In genomic region chr8:94825170-94825569, GRCm38 (mm10) we compare ENCODE assay signal across 26 mouse cellular contexts. TPM values are rescaled to one million over a fixed set of nuclear protein-coding genes. Genes with fewer than 3 reads are reported as not detected.
DNase-seq lines count a peak whose midpoint lies in the region; ATAC-seq and TF ChIP-seq lines count a peak whose summit lies in the region.
"Had no signal": no experiment of that assay in that cellular context is flagged by ENCODE, and none has a peak within 500 bp of the region (broad histone marks: within the 10 kb centered on the region; RNA-seq: fewer than 3 reads in every experiment).

No protein-coding gene starts in this region.

- ATAC-seq in neural tube, embryonic 15.5 days (ENCODE audit: low FRiP score) = no peak
- ATAC-seq: activated CD4-positive, CD25-positive, alpha-beta regulatory T cell, adult 4 months; forebrain, embryonic 14.5 days; forebrain, postnatal 0 days; Patski had no signal

- H3K4me3 ChIP-seq in neural tube, embryonic 15.5 days (replicated peaks) = no peak overlapping the region
- H3K4me3 ChIP-seq in MEL (ENCODE audit: control insufficient read depth in 1 of 2, insufficient read depth in 1 of 2, low read depth in 2 of 2, low read length in 2 of 2) = no peak overlapping the region
- H3K4me3 ChIP-seq in myocyte = no peak overlapping the region
- no peak overlapping the region for H3K4me3 ChIP-seq in heart, embryonic 10.5 days
- H3K4me3 ChIP-seq: embryonic facial prominence, embryonic 13.5 days; embryonic facial prominence, embryonic 15.5 days; erythroblast, embryonic 14.5 days; forebrain, embryonic 10.5 days; forebrain, embryonic 12.5 days had no signal

- no peaks in the 10 kb centered on the region for H3K4me1 ChIP-seq in neural tube, embryonic 15.5 days
- no peaks in the 10 kb centered on the region for H3K4me1 ChIP-seq in MEL (ENCODE audit: control insufficient read depth in 1 of 2, insufficient read depth in 2 of 2, low read length in 2 of 2)
- 0 out of 2 replicates have a peak, but pooled peaks cover 6% of the 10 kb centered on the region for H3K4me1 ChIP-seq in heart, embryonic 10.5 days
- H3K4me1 ChIP-seq: embryonic facial prominence, embryonic 13.5 days; forebrain, embryonic 12.5 days had no signal

- H3K79me2 ChIP-seq in MEL (ENCODE audit: control insufficient read depth, insufficient read depth, low read length, poor library complexity) (no peaks in the 10 kb centered on the region), myocyte (ENCODE audit: control insufficient read depth, insufficient read depth) (no peaks in the 10 kb centered on the region)

- TF ChIP-seq RAD21 in MEL (IDR thresholded peaks at IDR 0.05; ENCODE audit: low read depth, low read length) = no peak

- 89% methylated on average over 6 of the region's 6 CpGs for WGBS in neural tube, embryonic 15.5 days
- WGBS in heart, embryonic 10.5 days = 83% methylated on average over 6 of the region's 6 CpGs

- no peak for DNase-seq in neural tube, embryonic 10.5 days (ENCODE audit: extremely low spot score, low spot score)
- no peak for DNase-seq in MEL (ENCODE audit: low read depth, low spot score)
- DNase-seq in retina, postnatal 1 day = no peak
- no peak for DNase-seq in heart, embryonic 10.5 days (ENCODE audit: low spot score)
- DNase-seq: adrenal gland, adult 8-10 months; adrenal gland, postnatal 14 days; adrenal gland, postnatal 36 days; cerebellum, adult 18-20 months; cerebellum, adult 8-10 months; cerebellum, adult 9-11 months; cerebellum, postnatal 14 days; cerebellum, postnatal 36 days; embryo, embryonic 11 days; forebrain, postnatal 0 days had no signal

- TF ChIP-seq EP300 in MEL (IDR thresholded peaks at IDR 0.05; ENCODE audit: low read depth in 1 of 2, low read length in 2 of 2) = no peak

- 0 out of 2 replicates have a peak overlapping the region, but pooled peaks have one; percentile 17 for H3K9ac ChIP-seq in neural tube, embryonic 15.5 days (replicated peaks)
- no peak overlapping the region for H3K9ac ChIP-seq in MEL (ENCODE audit: control insufficient read depth, low read depth, low read length, poor library complexity, severe bottlenecking)
- H3K9ac ChIP-seq: embryonic facial prominence, embryonic 13.5 days; embryonic facial prominence, embryonic 15.5 days; forebrain, embryonic 12.5 days; forebrain, postnatal 0 days had no signal

- no peak overlapping the region for H3ac ChIP-seq in myocyte (ENCODE audit: control insufficient read depth, insufficient read length)

- no peaks in the 10 kb centered on the region for H3K9me3 ChIP-seq in neural tube, embryonic 15.5 days (replicated peaks)
- H3K9me3 ChIP-seq in MEL (replicated peaks; ENCODE audit: insufficient read depth, low read length) = no peaks in the 10 kb centered on the region
- H3K9me3 ChIP-seq in heart, embryonic 10.5 days = no peaks in the 10 kb centered on the region
- H3K9me3 ChIP-seq: embryonic facial prominence, embryonic 13.5 days; embryonic facial prominence, embryonic 15.5 days; forebrain, embryonic 12.5 days; G1E had no signal

- no peak for TF ChIP-seq POLR2A in MEL (IDR thresholded peaks at IDR 0.05; ENCODE audit: control insufficient read depth in 1 of 2, insufficient read depth in 1 of 2, low read depth in 1 of 2, low read length in 2 of 2, poor library complexity in 1 of 2)
- no peak for TF ChIP-seq POLR2A in myocyte (IDR thresholded peaks at IDR 0.05; ENCODE audit: insufficient read length, low read depth)

- no peak for TF ChIP-seq CTCF in MEL (IDR thresholded peaks at IDR 0.05 in 2 of 3, conservative IDR thresholded peaks at IDR 0.05 in 1 of 3; ENCODE audit: control insufficient read depth in 1 of 3, insufficient read depth in 1 of 3, low read depth in 2 of 3, low read length in 3 of 3, poor library complexity in 1 of 3, severe bottlenecking in 1 of 3)

- peaks cover 76% of the 10 kb centered on the region for H3K36me3 ChIP-seq in neural tube, embryonic 15.5 days
- H3K36me3 ChIP-seq in MEL (ENCODE audit: control insufficient read depth in 1 of 2, insufficient read depth in 2 of 2, low read length in 2 of 2) (peaks cover 2 to 30% of the 10 kb centered on the region in 2 experiments; a peak in 3 of 4 replicates), myocyte (ENCODE audit: control insufficient read depth, insufficient read depth) (peaks cover 68% of the 10 kb centered on the region)
- peaks cover 86% of the 10 kb centered on the region for H3K36me3 ChIP-seq in heart, embryonic 10.5 days

- H3K27ac ChIP-seq in neural tube, embryonic 15.5 days (replicated peaks) = no peak overlapping the region
- peak overlapping the region; percentile 29; the same call in 1 of the 2 replicates for H3K27ac ChIP-seq in MEL (ENCODE audit: control insufficient read depth, low read depth, low read length)
- no peak overlapping the region for H3K27ac ChIP-seq in heart, embryonic 10.5 days
- H3K27ac ChIP-seq: embryonic facial prominence, embryonic 13.5 days; embryonic facial prominence, embryonic 15.5 days; forebrain, embryonic 10.5 days; forebrain, embryonic 12.5 days had no signal

- H3K4me2 ChIP-seq in neural tube, embryonic 15.5 days = no peak overlapping the region
- H3K4me2 ChIP-seq in myocyte (ENCODE audit: low read depth) = no peak overlapping the region
- H3K4me2 ChIP-seq: embryonic facial prominence, embryonic 13.5 days; embryonic facial prominence, embryonic 15.5 days; forebrain, embryonic 12.5 days had no signal

- no peaks in the 10 kb centered on the region for H3K27me3 ChIP-seq in neural tube, embryonic 15.5 days (replicated peaks)
- no peaks in the 10 kb centered on the region for H3K27me3 ChIP-seq in MEL (ENCODE audit: control insufficient read depth in 1 of 2, insufficient read depth in 2 of 2, low read length in 2 of 2)
- H3K27me3 ChIP-seq in myocyte (ENCODE audit: control insufficient read depth, insufficient read depth, insufficient read length) = no peaks in the 10 kb centered on the region
- H3K27me3 ChIP-seq in heart, embryonic 10.5 days (ENCODE audit: insufficient read depth, poor library complexity, severe bottlenecking) = no peaks in the 10 kb centered on the region
- H3K27me3 ChIP-seq: embryonic facial prominence, embryonic 13.5 days; embryonic facial prominence, embryonic 15.5 days; forebrain, embryonic 12.5 days; Patski had no signal

TF ChIP-seq in MEL, 35 proteins besides CTCF, POLR2A, EP300 and RAD21 (continues in another document):
- TF ChIP-seq TBP (IDR thresholded peaks at IDR 0.05; ENCODE audit: low read depth, low read length) (no peak), SMC3 (IDR thresholded peaks at IDR 0.05; ENCODE audit: low read depth, low read length) (no peak), NELFE (IDR thresholded peaks at IDR 0.05; ENCODE audit: low read depth, low read length) (no peak), POLR2AphosphoS5 (IDR thresholded peaks at IDR 0.05; ENCODE audit: borderline replicate concordance, low read depth, low read length) (no peak), KAT2A (conservative IDR thresholded peaks at IDR 0.05; ENCODE audit: low read depth, low read length) (no peak)

TF ChIP-seq in myocyte, 11 proteins besides CTCF, POLR2A, EP300 and RAD21:
- no peak for TF ChIP-seq REST (IDR thresholded peaks at IDR 0.05; ENCODE audit: insufficient read depth, insufficient read length)
- TF ChIP-seq CEBPB (IDR thresholded peaks at IDR 0.05; ENCODE audit: insufficient read depth, poor library complexity, severe bottlenecking) = peak; percentile 98

RNA-seq across cellular contexts. Expression of gene Coq9, which starts 13.0 kb away (rescaled TPM):
- polyA plus RNA-seq in neural tube, embryonic 15.5 days (2015; fragmentation: Nextera tagmentation; extraction: Ambion mirVana) = 61.4 and 66.6 TPM in 2 replicates
- total RNA-seq in MEL (2012; rRNA removed) = 84.6 and 91.9 TPM in 2 replicates
- polyA plus RNA-seq in MEL (2012; ENCODE audit: insufficient read depth in 1 of 2, insufficient read length in 2 of 2, low read depth in 1 of 2, low replicate concordance in 2 of 2, missing spikeins in 1 of 2) = 100 to 1,000 TPM in 1 of 2 experiments, not detected in 1; 169 TPM
- 126 TPM for polyA plus RNA-seq in myocyte (2012; fragmentation: generic; extraction: Trizol)
- polyA plus RNA-seq in heart, embryonic 10.5 days (2016; fragmentation: Nextera tagmentation; extraction: Ambion mirVana) = 97.9 and 129 TPM in 2 replicates

RNA-seq across cellular contexts. Expression of gene Ciapin1, which starts 13.0 kb away (rescaled TPM):
- polyA plus RNA-seq in neural tube, embryonic 15.5 days (2015; fragmentation: Nextera tagmentation; extraction: Ambion mirVana) = 177 and 195 TPM in 2 replicates
- 102 and 122 TPM in 2 replicates for total RNA-seq in MEL (2012; rRNA removed)
- polyA plus RNA-seq in MEL (2012; ENCODE audit: insufficient read depth in 1 of 2, insufficient read length in 2 of 2, low read depth in 1 of 2, low replicate concordance in 2 of 2, missing spikeins in 1 of 2) (100 to 1,000 TPM in 1 of 2 experiments, not detected in 1; 263 TPM), myocyte (2012; fragmentation: generic; extraction: Trizol) (74.9 TPM)
- polyA plus RNA-seq in heart, embryonic 10.5 days (2016; fragmentation: Nextera tagmentation; extraction: Ambion mirVana) = 148 and 158 TPM in 2 replicates

RNA-seq across cellular contexts. Expression of gene Ccl17, which starts 14.9 kb away (rescaled TPM):
- 0.92 and 1.1 TPM in 2 replicates for polyA plus RNA-seq in neural tube, embryonic 15.5 days (2015; fragmentation: Nextera tagmentation; extraction: Ambion mirVana)
- total RNA-seq in MEL (2012; rRNA removed) = 1.2 TPM in 1 of 2 replicates, not detected in the other
- polyA plus RNA-seq in MEL (2012; ENCODE audit: insufficient read depth in 1 of 2, insufficient read length in 2 of 2, low read depth in 1 of 2, low replicate concordance in 2 of 2, missing spikeins in 1 of 2) = under 1 TPM in 1 of 2 experiments, not detected in 1; 0.43 TPM
- polyA plus RNA-seq in myocyte (2012; fragmentation: generic; extraction: Trizol) = 0.48 TPM
- 0.57 and 0.63 TPM in 2 replicates for polyA plus RNA-seq in heart, embryonic 10.5 days (2016; fragmentation: Nextera tagmentation; extraction: Ambion mirVana)
- total RNA-seq: adrenal gland, postnatal 14 days; forebrain, postnatal 0 days; G1E had no signal
- polyA plus RNA-seq: embryonic facial prominence, embryonic 11.5 days; embryonic facial prominence, embryonic 13.5 days; embryonic facial prominence, embryonic 15.5 days; erythroblast, embryonic 14.5 days; forebrain, embryonic 10.5 days; G1E had no signal

RNA-seq across cellular contexts. Expression of gene Polr2c, which starts 32.1 kb away (rescaled TPM):
- 117 and 122 TPM in 2 replicates for polyA plus RNA-seq in neural tube, embryonic 15.5 days (2015; fragmentation: Nextera tagmentation; extraction: Ambion mirVana)
- total RNA-seq in MEL (2012; rRNA removed) = 92.0 and 92.5 TPM in 2 replicates
- 100 to 1,000 TPM; 151 to 181 TPM for polyA plus RNA-seq in MEL (2012; ENCODE audit: insufficient read depth in 1 of 2, insufficient read length in 2 of 2, low read depth in 1 of 2, low replicate concordance in 2 of 2, missing spikeins in 1 of 2)
- 102 TPM for polyA plus RNA-seq in myocyte (2012; fragmentation: generic; extraction: Trizol)
- 164 and 190 TPM in 2 replicates for polyA plus RNA-seq in heart, embryonic 10.5 days (2016; fragmentation: Nextera tagmentation; extraction: Ambion mirVana)

RNA-seq across cellular contexts. Expression of gene Dok4, which starts 51.0 kb away (rescaled TPM):
- polyA plus RNA-seq in neural tube, embryonic 15.5 days (2015; fragmentation: Nextera tagmentation; extraction: Ambion mirVana) = 100 and 116 TPM in 2 replicates
- total RNA-seq in MEL (2012; rRNA removed) = 1.5 TPM in 2 replicates
- 1 to 10 TPM in 1 of 2 experiments, not detected in 1; 3.2 TPM for polyA plus RNA-seq in MEL (2012; ENCODE audit: insufficient read depth in 1 of 2, insufficient read length in 2 of 2, low read depth in 1 of 2, low replicate concordance in 2 of 2, missing spikeins in 1 of 2)
- 4.4 TPM for polyA plus RNA-seq in myocyte (2012; fragmentation: generic; extraction: Trizol)
- 71.3 and 83.4 TPM in 2 replicates for polyA plus RNA-seq in heart, embryonic 10.5 days (2016; fragmentation: Nextera tagmentation; extraction: Ambion mirVana)
